Mouse (Mus musculus) olfactory bulb, adult 2 months (tissue): ENCODE results near the gene Akap3.
A peak's percentile ranks its signal among the peaks of the same experiment; 100 is the strongest.

Experiments used
- CTCF ChIP-seq: fragments of 200-500 bp; IDR thresholded peaks from 2 replicates; pipeline ENCODE4 v1.5.1; 2012; ENCODE audit warnings: low read depth, mild to moderate bottlenecking, low read length, moderate library complexity; ENCODE audit not compliant: insufficient read depth
- POLR2A ChIP-seq: fragments of 200-500 bp; IDR thresholded peaks from 2 replicates; pipeline ENCODE4 v1.6.1; 2012; ENCODE audit warnings: mild to moderate bottlenecking, low read depth, low read length, moderate library complexity; ENCODE audit not compliant: insufficient read depth

- no peak for TF ChIP-seq CTCF
- peak; percentile 59; the same call in 1 of the 2 replicates for TF ChIP-seq POLR2A
Measured at GRCm38 (mm10) chr6:126848712-126849704, 3.9 kb upstream of the Akap3 start, which contains the start of gene Ndufa9.
